Mouse (Mus musculus): ENCODE measurements at regions not wholly inside any gene's neighbourhood (a gene's known extent, or its start where the extent isn't known, plus 50 kb on each side); places are given as distances from the start of the nearest gene placed in this dataset.

GRCm38 (mm10) chr7:39864781-39865180 is 347.2 kb downstream of the Zfp619 start:
- no peak for TF ChIP-seq CTCF (IDR thresholded peaks at IDR 0.05; ENCODE audit: borderline replicate concordance, extremely low read depth, insufficient read depth, insufficient read length)
- TF ChIP-seq POLR2A (IDR thresholded peaks at IDR 0.05; ENCODE audit: borderline replicate concordance, extremely low read depth, insufficient read depth, insufficient read length, poor library complexity, severe bottlenecking), result no peak
